Mouse (Mus musculus): Measurements from ENCODE around the gene Stk38l.

- TF ChIP-seq TAL1 (IDR thresholded peaks at IDR 0.05; ENCODE audit: low read length) (no peak), GATA1 (IDR thresholded peaks at IDR 0.05; ENCODE audit: low read length) (no peak)
Measured at GRCm38 (mm10) chr6:146809991-146810390, 85.2 kb downstream of the Stk38l start.
